Mouse (Mus musculus): ENCODE results near the gene Chil6. TPM values are rescaled to one million over a fixed set of nuclear protein-coding genes. Genes with fewer than 3 reads are reported as not detected.

The Chil6 gene
- total RNA-seq (2022), result not detected

DNA sequence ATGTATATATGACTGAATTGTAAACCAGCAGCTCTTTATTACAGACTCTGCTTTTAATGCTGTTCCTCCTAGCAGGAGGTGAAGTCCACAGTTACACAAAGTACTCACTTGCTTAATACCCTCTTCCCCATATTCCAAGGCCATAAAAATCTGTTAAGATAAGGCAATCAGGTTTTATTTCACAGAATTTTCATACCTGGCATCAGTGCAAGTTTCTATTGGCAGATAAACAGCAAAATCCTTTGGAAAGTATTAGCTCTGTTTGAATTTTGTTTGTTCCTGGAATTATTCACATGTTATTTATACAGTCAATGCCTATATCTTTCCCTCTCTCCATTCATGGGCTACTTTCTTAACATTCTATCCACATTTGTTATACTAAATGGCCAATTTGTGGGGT, at the start of gene Chil6:
TSS of gene Chil6 (minus strand) at position 101 of the 400 bp plus-strand sequence.
- no peak for DNase-seq (ENCODE audit: low spot score in 2 of 2)

DNA sequence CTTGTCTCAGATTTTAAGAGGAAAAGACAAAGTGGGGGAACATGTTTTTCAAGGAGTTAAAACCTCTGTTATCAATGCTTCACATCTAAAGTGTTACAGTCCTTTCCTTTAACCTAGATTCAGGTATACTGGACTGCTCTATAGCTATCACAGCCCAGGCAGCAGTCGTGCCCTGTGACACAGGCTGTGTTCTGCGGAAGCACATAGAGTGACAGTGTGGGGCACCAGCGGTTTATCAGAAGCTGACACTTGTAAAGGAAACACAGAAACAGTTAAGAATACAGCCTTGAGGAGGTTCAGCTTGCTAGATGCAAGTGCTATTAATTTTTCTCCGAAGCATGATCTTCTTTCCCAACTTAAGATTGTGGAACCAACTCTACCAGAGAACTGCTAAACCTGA, 46.6 kb upstream of the Chil6 start:
- DNase-seq (ENCODE audit: low spot score in 2 of 2), result no peak

DNA sequence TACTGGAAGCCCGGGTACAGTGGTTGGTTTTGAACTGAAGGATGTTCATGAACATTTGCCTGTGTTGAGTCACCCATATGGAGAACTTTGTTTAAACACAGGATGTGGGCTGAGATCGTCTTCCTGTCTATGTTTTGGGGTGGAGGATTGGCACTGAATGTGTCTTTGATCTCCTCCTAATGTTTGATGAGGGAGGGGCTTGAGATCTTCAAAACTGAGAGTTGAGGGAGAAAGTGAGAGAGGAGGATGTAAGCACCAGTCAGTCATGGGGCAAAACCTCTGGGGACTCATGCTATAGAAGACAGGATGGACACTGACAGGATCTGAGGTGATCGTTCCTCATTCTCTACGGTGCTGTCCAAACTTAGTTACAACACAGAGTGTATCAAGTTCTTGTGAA, 43.6 kb upstream of the Chil6 start:
- no peak for DNase-seq (ENCODE audit: low spot score in 2 of 2)

DNA sequence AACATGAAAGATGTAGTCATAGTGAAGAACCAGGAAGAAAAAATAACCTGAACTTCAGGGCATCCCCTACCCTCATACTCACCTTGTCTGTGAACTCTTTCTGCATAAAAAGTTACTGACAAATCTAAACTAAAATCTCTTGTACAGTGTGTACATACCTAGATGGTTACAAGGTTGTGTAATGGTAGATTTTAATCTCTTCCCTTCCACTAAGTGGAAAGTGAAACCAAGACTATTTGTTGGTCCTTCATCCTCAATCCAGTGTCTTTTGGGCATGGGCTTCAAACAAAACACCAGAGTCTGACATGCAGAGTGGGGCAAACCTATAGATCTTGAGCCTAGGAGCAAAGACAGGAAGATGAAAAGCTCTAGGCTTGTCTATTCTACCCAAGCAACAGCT, 43.0 kb upstream of the Chil6 start:
- no peak for DNase-seq (ENCODE audit: low spot score in 2 of 2)

DNA sequence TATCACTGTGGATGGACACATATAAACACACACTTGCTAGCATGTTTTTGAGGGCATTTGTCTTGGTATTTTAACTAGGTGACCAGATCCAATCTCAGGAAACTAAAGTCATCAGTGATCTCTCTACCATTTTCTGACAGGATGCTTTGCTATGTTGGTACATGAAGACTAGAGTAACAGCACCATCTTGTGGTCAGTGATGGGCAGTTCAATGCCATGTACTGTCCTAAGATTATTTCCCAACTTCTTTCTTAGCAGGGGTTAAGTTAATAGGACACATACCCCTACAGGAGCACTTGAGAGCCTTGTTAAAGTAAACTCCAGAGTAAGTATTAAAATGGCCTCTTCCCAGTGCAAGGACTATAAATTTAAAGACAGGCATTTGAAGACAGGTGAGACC, 42.6 kb upstream of the Chil6 start:
- DNase-seq (ENCODE audit: low spot score in 2 of 2), result peak in 1 of 2 experiments; percentile 4

Other genes with a start within 250 kb of the Chil6 start
- not detected for gene Chil3, start 238.6 kb downstream of the Chil6 start, total RNA-seq (2022)
- gene Chil4, start 186.7 kb downstream of the Chil6 start, total RNA-seq (2022), result not detected
- under 1 TPM; 0.26 to 0.53 (median 0.35) TPM for gene Dennd2d, start 76.2 kb upstream of the Chil6 start, total RNA-seq (2022)
- gene Dram2, start 141.6 kb upstream of the Chil6 start, total RNA-seq (2022), result 10 to 100 TPM; 29.9 to 36.2 (median 35.7) TPM
- 10 to 100 TPM; 43.1 to 55.1 (median 48.8) TPM for gene Cept1, start 141.6 kb upstream of the Chil6 start, total RNA-seq (2022)